Mouse (Mus musculus) retina, adult 2 months (tissue): ENCODE results near the gene Prkn.
A peak's percentile ranks its signal among the peaks of the same experiment; 100 is the strongest.

Experiments
- DNase-seq: peaks from one replicate; pipeline ENCODE4 v3.0.0-alpha.2; 2012; ENCODE audit warnings: low read depth, low spot score

The Prkn gene

DNA sequence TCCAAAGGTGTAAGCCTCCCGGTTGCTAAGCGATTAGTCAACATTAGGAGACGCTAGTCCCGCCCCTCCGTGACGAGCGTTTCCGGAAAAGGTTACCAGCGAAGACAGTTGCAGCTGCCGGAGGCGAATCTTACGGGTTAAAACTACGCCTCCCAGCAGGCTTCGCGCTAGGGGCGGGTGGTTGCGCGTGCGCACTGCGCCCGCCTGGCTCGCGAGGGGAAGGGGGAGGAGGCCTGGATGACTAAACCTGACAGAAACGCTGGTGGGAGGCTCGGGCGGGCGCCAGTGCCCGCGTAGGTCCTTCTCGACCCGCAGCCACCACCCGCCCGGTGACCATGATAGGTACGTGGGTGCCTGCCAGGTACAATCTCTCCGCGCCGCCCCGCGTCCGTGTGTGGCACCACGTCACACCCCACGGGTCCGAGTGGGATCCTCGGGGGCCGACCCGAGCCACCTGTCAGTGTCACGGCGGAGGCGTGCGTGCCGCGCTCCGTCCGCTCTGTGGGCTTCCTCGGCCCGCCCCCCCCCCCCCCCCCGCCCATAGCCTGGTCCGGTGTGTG lies at the start of gene Prkn, which contains the start of gene Pacrg:
Gene Prkn (plus strand): TSS at position 237 of the 560 bp plus-strand sequence.
Gene Pacrg (minus strand): TSS at position 164 of the 560 bp plus-strand sequence.
- DNase-seq = peak; percentile 99

DNA sequence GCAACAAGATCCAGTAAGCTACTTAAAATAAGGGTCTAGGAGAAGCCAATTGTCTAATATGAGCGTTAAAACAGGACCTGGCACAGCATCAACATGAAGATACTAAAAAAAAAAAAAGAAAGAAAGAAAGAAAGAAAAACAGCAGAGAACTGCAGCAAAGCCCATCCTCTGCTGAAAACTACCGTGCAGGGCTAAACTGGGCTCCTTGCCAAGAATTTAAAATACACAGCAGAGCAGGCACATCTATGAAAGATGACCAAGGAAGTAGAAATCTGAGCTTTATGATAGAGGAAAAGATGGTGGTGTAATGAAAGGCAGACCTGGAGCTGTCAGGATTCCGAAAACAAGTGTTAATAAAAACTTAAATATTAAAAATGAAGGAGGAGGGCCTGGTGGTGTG lies 48.5 kb upstream of the Prkn start:
- DNase-seq = no peak

DNA sequence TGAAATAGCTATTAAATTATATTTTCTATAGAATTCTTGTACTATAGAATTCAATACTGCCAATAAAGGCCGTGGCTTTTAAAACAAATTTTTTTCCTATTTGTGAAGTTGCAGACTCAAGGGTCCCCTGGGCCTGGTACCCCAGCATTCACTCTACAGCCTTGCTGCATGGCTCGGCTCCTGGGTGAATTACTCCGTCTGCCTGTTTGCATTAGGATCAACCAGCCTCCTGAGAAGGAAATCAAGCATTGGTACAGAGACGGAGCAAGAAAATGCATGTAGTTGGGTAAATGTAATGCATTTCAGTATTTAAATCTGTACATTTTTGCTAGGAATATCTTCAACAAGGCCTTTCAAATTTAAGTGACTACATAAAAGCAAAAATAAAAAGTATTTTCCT lies 33.5 kb upstream of the Prkn start:
- DNase-seq = no peak

DNA sequence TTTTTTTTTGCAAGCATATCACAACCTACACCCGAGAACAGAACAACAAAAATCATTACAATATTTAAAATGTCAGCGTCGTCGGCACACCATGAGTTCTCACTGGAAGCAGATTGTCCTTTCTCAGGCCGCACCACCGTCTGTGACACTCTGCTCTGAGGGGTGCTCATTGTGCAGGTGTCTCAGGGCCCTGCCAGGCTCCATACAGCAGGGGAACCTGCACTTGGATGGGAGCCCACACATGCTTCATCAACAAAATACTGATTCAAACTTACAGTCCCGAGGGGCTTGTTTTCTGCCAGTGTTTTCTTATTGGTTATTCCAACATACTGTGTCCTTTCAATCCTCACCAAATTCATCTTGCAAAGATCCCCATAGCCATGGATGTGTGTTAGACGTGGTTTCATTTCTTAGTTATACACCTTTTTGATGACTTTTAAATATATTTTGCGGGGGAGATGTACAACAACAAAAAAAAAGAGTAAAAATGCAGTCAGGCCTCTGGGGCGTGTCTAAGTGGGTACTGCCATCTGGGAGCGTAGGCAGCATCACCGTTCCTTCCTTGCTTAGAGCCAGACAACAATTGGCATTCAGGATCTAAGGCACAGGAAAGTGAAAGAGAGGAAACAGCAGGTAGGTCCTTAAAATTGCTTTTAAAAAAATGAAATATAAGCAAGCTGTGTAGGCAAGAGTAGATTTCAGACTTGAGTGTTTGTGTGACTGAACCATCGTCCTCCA lies 32.8 kb upstream of the Prkn start:
- DNase-seq = no peak

DNA sequence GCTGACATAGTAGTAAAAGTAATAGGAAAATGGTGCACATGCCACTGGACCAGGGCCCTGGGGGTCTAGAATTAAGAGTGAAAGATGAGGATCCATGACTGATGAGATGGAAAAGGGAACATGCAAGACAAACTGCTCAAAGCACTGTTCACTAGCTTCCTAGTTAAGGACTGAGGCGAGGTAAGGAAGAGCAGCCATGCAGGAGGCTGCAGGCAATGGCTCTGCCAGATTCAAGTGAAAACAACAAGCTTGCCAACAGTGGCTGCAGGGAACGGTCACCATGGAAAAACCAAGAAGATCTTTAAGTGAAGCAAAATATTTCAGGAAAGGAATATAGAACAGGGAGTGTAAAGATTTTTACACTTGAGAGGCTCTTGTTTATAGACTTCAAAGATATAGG lies 31.6 kb upstream of the Prkn start:
- DNase-seq = no peak

DNA sequence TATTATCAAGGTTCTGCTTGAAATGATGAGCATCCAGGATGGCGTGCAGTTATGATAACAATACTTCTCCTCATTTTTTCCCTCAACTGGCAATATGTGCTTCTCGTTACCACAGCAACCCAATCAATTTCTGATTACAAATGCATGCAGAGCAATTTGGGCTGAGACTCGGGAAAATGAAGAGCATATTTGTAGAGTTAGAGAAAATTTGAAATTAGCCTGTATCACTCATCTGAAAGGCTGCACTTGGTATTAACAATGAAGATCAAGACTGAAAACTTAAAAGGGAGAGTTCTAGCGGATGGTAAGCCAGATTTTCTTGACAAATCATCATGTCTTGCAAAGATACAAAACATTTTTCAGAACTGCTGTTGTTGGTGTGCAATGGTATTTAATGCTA lies 21.2 kb upstream of the Prkn start:
- DNase-seq = no peak

DNA sequence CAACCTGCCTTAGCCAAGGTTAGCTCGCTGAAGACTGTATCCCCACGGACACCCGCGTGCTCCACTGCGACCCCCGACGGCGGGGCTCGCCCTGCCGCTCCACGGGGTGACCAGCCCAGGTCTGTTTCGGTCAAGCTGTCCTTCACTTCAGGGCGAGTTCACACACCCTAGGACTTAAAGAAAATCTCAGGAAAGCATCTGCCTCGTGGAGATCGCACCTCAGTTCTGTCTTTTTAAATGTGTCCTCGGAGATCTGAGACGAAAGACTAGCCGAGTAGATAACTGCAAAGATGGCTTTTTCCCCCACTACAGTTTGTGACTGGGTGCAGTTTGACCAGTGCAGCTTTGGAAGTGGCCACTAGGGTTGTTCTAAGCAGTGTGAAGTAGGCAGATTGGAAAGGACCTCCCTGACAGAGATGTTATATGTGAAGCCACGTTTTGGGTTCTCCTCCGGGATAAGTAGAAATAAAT lies 582 bp downstream of the Prkn start:
- DNase-seq = peak; percentile 37

DNA sequence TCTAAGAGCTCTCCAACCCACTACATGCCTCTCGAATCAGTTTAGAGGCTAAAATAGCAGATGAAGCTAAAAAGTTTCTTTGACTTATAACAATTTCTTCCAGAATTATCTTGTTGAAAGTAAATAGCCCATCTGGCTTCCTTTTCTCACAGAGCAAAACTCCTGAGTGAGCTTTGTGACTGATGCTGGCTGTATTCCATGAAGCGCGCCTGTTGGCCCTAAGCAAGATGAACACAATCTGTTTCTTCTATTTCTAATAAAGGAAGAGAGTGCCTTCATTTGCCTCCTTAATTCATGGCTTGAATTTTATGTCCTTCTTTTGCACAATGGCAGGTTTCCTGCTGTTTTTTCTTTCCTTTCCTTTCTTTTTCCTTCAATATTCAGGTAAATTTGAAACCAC lies 14.0 kb downstream of the Prkn start:
- no peak for DNase-seq

DNA sequence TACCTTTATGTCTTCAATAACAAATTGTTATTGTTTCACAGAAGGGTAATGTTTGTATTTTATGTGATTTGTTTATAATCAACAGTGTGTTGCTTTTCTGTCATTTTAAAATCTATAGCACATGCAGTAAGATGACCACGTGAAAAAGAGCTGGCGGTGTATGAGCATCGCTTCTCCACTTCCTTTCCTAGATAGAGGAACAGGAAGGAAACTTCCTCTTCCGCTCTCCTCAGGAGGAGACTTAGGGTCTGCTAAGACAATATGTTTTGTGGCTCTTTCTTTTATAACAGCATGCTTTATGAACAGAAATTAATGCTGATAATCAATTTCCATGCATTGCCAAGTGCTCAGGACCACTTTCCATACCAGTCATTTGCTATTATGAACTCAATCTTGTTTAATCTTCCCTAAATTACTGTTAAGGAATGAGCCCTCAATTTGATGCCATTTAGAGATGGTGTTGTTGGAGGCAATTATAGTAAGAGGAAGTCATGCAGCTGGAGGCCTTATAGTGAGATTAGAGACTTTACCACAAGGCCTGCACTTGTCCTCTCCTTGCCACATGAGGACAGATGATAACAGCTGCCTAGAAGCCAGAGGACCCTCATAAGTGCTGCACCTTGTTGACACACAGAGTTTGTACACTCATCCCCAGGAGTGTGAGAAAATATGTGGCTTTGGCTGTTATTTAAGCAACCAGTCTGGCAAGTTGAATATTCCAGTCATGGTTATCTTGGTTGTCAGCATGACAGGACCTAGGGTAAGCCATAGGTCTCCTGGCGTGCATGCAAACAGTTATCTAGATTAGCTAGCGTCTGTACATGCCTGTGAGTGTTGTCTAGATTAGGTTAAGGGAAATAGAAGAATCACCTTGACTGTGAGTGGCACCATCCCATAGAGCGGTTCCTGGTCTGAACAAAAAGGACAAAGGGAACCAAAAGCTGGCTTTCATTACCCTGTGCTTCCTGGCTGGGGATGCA lies 34.3 kb downstream of the Prkn start:
- DNase-seq = no peak

DNA sequence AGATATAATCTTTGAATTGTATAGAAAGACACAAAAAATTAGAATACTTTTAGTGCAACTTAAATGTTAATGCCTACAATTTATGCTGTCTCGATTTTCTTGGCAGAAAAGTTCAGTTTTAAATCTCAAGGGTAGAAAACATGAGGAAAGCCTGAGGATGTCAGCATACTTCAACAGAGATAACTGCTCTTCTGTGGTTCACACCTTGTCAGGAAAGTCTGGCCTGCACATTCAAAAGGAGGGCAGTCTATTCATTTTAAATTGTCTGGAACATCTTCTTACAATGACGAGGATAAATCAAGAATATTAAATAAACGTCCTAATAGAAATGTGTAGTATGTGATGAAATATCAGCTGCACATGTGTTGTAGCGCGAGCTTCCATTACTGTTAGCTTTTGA lies 38.8 kb downstream of the Prkn start:
- no peak for DNase-seq

DNA sequence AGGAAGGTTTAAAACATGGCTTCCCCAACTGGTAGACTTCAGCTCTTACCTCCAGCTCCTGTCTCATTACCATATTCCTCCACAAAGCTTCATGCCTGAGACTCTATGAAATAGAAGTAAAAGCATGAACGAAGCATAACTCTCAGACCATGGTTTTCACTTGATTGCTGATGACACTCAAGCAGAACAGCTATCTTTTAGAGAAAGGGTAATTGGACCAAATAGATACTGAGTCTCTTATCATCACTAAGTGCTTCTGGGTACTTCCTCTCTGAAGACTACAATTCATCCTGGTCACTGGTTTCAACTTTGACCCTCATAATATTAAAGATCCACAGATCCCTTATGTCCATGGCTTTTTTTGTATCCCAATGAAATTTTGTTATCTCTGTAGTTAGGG lies 42.1 kb downstream of the Prkn start:
- no peak for DNase-seq

DNA sequence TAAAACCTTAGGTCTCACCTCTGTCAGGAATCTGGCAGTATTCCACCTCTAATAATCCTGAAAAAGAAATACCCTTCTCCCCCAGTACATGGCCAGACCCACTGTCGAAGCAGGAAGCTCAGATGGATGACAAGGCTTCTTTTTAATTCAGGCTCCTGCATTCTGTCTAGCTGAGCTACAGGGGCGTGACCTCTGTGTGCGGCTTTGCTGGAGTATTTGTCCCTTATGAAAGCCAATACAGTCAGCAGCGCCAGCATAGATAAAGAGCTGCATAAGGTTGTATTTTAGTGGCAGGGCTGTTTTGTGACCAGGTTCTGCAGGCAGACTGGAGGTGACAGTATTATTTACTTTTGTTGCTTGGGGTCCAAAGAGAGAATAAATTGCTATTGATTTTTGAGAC lies 47.7 kb downstream of the Prkn start:
- DNase-seq = no peak

DNA sequence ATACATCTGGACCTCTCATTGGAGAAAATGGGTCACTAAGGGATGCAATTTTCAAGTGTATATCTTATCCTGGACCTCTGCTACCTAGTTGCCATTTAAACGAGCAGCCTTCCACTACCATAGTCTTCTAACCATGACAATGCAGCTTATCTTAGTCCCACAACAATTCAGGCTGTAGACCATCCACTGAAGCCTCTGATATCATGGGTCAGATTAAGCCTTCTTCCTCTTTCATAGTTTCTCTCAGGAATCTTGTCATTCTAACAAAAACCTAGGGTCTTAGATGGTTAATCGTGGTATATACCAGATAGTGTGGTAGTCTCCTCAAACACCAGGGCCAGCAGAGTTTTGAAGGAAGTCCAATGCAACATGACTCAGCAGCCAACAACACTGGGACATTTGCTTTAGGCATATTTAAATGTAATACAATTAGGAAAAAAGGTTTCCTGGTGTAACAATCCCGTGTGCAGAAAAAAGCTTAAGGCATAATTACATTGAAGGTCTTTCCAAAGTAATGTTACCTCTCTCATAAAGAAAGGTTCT lies 61.6 kb downstream of the Prkn start:
- DNase-seq = no peak

DNA sequence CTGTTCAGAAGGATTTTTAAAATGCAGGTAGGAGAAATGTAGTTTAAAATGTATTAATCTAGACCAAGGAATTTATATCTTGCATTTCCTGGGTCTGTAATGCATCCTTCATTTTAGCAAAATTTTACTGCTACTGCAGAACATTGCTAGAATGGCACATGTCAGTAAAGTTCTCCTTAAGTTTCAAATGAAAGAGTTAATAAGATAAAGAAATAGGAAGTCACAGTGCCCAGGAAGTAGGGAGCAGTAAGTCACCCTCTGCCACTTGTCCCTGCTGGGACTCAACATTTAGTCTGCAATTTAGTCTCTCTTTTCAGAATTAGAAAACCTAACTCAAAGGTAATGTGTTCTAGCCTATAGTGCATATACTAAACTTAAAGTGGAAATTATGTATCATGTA lies 96.5 kb downstream of the Prkn start:
- DNase-seq = no peak

DNA sequence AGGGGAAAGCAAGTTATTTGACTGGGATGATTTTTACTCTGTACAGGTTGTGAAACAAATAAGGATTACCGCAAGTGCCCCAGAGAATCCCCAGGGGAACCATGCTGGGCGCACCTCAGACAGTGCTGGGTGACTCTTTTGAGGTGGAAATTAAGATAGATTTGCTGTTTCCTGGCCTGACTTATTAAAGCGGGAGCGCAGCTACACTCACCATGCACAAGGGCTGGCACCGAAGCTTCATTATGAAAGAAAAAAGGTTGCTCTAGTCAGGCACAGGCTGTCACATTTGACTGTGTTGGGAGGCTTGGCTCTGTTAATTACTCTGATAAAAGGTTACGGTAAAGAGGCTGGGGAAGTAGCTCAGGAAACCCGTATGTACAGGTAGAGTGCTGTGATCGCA lies 97.7 kb downstream of the Prkn start:
- DNase-seq = no peak

DNA sequence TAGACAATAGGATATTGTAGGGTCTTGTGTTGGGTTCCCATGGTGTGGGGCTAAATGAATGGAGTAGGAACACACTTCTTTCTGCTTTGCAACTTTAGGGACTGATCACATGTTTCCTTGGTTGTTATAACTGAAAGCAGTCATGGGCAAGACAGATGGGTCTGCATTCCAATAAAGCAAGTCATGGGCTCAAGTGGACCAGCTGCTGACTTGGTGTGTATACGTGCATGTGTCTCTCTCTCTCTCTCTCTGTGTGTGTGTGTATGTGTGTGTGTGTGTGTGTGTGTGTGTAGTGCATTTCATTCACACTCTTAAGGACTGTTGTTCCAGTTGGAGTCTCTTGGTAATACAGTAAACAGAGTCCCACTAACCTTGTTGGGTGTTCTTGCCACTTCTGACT lies 98.6 kb downstream of the Prkn start:
- no peak for DNase-seq

DNA sequence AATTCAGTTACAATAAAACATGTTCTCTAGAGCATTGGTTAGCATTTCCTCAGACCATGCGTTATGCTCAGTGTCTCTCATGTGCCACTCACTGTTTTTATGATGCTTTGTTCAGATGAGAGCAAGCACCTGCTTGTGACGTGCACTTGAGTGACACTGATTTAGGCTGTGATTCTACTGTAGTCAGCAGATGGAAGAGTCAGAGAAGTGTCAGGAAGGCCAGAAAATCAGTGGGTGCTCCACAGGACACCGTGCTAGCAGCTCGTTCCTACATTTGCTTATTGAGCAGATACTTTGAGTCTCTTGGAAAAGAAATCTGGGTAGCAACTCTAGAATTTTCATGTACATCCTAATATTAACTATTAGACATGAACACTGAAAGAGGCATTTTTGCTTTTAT lies 106.4 kb downstream of the Prkn start:
- no peak for DNase-seq

DNA sequence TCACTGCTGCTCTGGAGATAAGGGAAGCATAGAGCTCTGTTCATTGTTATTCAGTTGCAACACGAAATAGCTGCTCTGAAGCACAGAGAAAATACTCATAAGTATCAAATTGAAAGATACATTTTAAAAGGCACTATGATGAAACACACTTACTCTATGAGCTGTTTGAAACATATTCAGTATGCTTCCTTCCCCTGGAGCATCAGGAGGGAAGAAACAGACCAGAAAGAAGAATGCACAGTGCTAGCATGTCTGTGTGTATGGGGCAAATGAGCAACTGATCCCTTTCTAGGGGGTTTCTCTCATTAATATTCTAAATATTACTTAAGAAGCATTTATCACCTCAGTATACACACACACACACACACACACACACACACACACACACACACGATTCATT lies 107.4 kb downstream of the Prkn start:
- no peak for DNase-seq

DNA sequence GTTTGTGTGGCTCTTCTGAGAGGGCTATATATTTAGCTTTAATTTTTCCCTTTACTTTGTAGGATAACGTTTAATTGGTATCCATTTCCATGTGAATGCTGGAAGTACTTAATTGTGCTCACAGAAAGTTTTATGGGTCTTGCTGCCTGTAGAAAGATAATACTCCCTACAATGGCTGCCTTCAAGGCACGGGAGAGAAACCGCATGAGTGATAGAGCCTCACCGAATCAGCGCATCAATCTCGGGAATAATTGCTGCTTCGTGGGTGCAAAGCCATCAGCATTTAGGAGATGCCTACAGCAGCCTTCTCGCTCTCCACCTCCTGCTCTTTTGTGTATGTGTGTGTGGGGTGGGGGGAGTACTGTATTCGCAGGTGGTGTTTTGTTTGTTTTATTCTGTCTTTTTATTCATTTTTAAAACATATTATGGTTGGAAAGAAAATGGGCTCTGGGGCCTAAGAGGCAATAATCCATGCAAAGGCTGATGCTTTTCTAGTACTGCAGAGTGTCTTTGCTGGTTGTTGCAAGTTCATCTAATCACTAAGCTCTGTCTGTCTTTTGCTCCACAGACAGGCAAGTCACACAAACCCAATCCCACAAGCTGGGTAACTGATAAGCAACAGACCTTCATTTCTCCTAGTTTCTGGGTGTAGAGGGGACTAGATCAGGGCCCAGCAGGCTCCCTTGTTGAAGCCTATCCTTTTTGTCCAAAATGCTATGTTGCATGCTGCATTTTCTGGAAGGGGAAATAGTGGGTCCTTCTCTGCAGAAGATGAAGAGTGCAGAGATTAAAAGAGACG lies 119.1 kb downstream of the Prkn start:
- DNase-seq = no peak

DNA sequence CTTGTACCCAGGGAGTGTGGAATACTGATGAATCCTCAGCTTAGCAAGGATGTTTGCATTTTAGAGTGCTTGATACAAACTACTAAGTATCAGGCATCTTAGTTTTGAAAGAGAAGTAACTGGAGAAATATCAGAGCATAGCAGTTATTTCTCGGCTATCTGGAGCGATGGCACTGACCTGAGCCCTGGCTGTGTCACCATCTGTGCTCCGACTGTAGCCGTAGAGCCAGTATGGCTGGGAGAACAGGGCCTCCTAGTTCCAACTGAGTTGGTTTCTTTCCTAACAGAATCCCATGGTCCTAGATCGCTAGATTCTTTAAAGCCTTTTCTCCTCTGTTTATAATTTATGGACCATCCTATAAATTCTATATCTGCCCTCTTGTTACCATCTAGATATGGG lies 122.0 kb downstream of the Prkn start:
- DNase-seq = no peak

DNA sequence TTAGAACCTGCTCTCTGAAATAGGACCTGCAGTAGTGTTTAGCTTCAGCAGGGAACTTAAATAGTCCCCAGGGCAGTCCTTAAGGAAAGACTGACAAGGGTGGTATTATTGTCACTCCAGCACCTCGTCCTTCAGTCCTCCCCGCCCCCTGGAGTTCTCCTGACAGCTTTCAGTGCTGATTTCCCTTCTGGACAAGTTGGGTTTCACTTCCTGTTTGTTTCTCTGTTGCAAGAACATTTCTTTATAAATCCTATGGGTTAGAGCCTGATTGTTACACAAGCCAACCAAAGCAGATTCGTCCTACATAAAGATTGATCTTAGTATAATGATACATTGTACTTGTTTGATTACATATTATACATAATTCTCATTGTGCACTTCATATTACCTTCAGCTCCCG lies 142.0 kb downstream of the Prkn start:
- no peak for DNase-seq
